Mouse (Mus musculus) natural killer cell, adult 2 months (primary cell): ENCODE data around the gene Olfr11.

Experiments used
- DNase-seq, 2 experiments: peaks; one replicate each; pipeline ENCODE4 v3.0.0; 2022; ENCODE audit warnings: low spot score in 2 of 2

Olfr11 gene

GRCm38 (mm10) chr13:21642418-21642817, at the start of gene Olfr11:
Olfr11 (minus strand) TSS chr13:21642518.
- no peak for DNase-seq

- no peak for DNase-seq
Measured at GRCm38 (mm10) chr13:21677305-21677704, 35.0 kb upstream of the Olfr11 start, which contains the start of gene Olfr1360. Olfr1360 (minus strand) TSS chr13:21677405.

- no peak for DNase-seq
Measured at GRCm38 (mm10) chr13:21663286-21663685, 21.0 kb upstream of the Olfr11 start, which contains the start of gene Olfr1361. Olfr1361 (minus strand) TSS chr13:21663386.

GRCm38 (mm10) chr13:21613922-21614321, 28.4 kb downstream of the Olfr11 start, which contains the start of gene Olfr1362:
Olfr1362 (minus strand) TSS chr13:21614022.
- DNase-seq = no peak

- no peak for DNase-seq
Measured at GRCm38 (mm10) chr13:21591618-21592017, 50.7 kb downstream of the Olfr11 start.
